Mouse (Mus musculus) heart, embryonic 16.5 days (tissue): ENCODE results near the gene Sept9. TPM values are rescaled to one million over a fixed set of nuclear protein-coding genes. Genes with fewer than 3 reads are reported as not detected.
A peak's percentile ranks its signal among the peaks of the same experiment; 100 is the strongest.

ENCODE experiments used
- ATAC-seq: fragments of 200-750 bp; cut with Nextera tagmentation; replicated peaks from 2 replicates; pipeline ENCODE4 v1.8.0; 2017; ENCODE audit warnings: moderate number of reproducible peaks; ENCODE audit not compliant: insufficient read depth, low FRiP score; ENCODE audit errors: extremely low read depth
- H3K27ac ChIP-seq: fragments of 300-500 bp; sonication (generic); 2 replicates; pipeline ENCODE4 v1.5.1; 2014; ENCODE audit warnings: mild to moderate bottlenecking, low read length, control low read depth, moderate library complexity
- H3K27me3 ChIP-seq: fragments of 300-500 bp; sonication (generic); 2 replicates; pipeline ENCODE4 v1.6.1; 2014; ENCODE audit warnings: low read length, mixed read lengths; ENCODE audit not compliant: control insufficient read depth, insufficient read depth
- H3K36me3 ChIP-seq: fragments of 300-500 bp; sonication (generic); 2 replicates; pipeline ENCODE4 v1.6.1; 2014; ENCODE audit not compliant: control insufficient read depth, insufficient read depth
- H3K4me1 ChIP-seq: fragments of 300-500 bp; sonication (generic); 2 replicates; pipeline ENCODE4 v1.6.1; 2014; ENCODE audit warnings: low read length, mixed read lengths; ENCODE audit not compliant: control insufficient read depth, insufficient read depth
- H3K4me2 ChIP-seq: fragments of 300-500 bp; sonication (generic); 2 replicates; pipeline ENCODE4 v1.6.1; 2014; ENCODE audit warnings: low read depth, mild to moderate bottlenecking, control low read depth, low read length
- H3K4me3 ChIP-seq: fragments of 300-500 bp; sonication (generic); 2 replicates; pipeline ENCODE4 v1.5.1; 2014; ENCODE audit warnings: mild to moderate bottlenecking, control low read depth, low read length
- H3K9ac ChIP-seq: fragments of 300-500 bp; sonication (generic); 2 replicates; pipeline ENCODE4 v1.6.1; 2014; ENCODE audit warnings: low read length, control low read depth
- H3K9me3 ChIP-seq: fragments of 300-500 bp; sonication (generic); replicated peaks from 2 replicates; pipeline ENCODE4 v1.6.1; 2016; ENCODE audit warnings: low read length; ENCODE audit not compliant: control insufficient read depth
- WGBS: fragments of 180-500 bp; shearing (Covaris S2); extraction: QIAGEN DNeasy Blood & Tissue Kit; methylation state at CpG from one replicate; pipeline ENCODE4 v1.1.7; 2014; 5-methylcytosine and 5-hydroxymethylcytosine counted together
- polyA plus RNA-seq: library from polyadenylated mRNA; unstranded; fragments of >200 nt; fragmentation: Nextera tagmentation; extraction: Ambion mirVana; gene quantifications from 2 replicates; pipeline ENCODE4 v1.2.1, GENCODE M21; 2015

The Sept9 gene
- polyA plus RNA-seq, 1 experiment from 2014 or later: 71.0 TPM

- 47% methylated on average over 11 of the region's 11 CpGs for WGBS
- peak overlapping the region; percentile 36; the same call in 1 of the 2 replicates for H3K9ac ChIP-seq
- ATAC-seq: no peak
- H3K27ac ChIP-seq: peak overlapping the region; percentile 64
- H3K36me3 ChIP-seq: no peaks in the 10 kb centered on the region
- H3K4me3 ChIP-seq: no peak overlapping the region
- H3K9me3 ChIP-seq: no peaks in the 10 kb centered on the region
- H3K27me3 ChIP-seq: no peaks in the 10 kb centered on the region
- H3K4me2 ChIP-seq: no peak overlapping the region
- peaks cover 84% of the 10 kb centered on the region for H3K4me1 ChIP-seq
Observed at GRCm38 (mm10) chr11:117315309-117315708, 115.8 kb downstream of the Sept9 start.

DNA sequence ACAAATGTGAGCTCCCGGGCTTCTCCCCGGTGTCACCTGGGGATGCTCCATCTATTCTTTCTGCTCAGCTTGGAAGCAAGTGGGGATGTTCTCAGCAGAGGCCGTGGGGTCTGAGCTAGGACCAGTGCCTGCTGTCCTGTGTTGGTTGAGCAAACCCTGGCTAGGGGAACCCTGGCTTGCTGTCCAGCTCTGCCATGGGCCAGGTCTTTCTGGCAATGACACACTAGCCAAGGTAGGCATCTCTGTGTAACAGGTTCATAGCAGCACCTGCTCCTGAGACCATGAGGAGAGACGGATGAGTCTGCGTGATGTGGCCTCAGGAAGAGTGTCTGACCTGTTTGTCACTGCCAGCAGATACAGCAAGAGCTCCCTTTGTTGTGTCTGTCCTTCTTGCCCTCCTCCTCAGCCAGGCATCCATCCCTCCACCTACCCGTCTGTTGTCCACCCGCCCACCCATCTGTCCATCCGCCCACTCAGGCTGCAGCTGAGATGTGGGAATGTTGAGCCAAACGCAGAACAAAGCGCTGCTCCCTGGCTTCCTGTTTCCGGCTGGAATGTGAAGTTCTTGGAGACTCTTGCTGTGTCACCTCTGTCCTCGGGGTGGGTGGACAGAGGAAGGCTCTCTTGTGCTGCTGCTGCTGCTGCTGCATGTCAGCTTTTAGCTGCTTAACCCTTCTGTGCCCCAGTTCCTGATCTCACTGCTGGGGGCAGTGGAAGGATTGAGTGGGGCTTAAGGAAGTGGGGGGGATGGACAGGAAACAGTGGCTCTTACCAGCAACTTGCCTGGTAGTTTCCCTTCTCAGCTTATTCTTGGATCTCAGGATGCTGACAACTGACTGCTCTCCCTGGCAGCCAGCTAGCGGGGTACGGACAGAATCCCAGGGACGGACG is 117.2 kb downstream of the Sept9 start:
- Histone ChIP-seq H3K27ac (peak overlapping the region; percentile 93), H3K9ac (peak overlapping the region; percentile 72), H3K36me3 (no peaks in the 10 kb centered on the region), H3K4me2 (peak overlapping the region; percentile 66), H3K27me3 (no peaks in the 10 kb centered on the region), H3K9me3 (no peaks in the 10 kb centered on the region), H3K4me1 (peaks cover 78% of the 10 kb centered on the region), H3K4me3 (peak overlapping the region; percentile 30)
- no peak for ATAC-seq
- 33% methylated on average over 16 of the region's 16 CpGs for WGBS

DNA sequence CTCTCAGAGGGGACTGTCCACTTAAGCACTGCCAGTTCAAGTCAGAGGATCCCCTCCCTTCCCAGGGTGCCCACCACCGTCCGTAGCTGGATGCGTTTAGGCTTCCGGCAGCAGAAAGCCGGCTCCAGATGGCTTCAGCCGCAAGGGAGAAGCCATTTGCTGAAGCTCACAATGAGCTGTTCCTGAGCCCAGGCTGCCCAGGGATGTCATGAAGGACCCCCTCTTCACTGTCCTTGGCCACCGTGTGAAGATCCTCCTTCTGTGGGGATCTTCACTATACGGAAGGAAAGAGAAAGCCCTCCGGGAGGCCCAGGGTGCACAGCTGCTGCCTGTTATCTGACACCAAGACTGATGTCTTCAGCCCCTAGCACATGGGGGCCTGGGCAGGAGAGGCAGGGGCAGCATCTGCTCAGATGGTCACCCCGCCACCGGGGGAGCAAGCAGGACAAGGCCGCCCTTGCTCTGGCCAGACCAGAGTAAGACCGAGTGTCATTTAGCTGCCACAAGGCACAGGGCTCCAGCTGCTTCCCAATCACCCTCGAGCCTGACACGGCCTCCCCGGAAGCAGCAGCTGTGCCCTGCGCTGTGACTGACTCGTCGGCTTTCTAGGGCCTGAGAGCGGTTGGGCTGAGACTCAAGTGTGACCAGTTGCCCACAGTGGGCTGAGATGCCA is 118.1 kb downstream of the Sept9 start:
- no peaks in the 10 kb centered on the region for H3K9me3 ChIP-seq
- peaks cover 75% of the 10 kb centered on the region for H3K4me1 ChIP-seq
- no peaks in the 10 kb centered on the region for H3K36me3 ChIP-seq
- ATAC-seq: no peak
- no peaks in the 10 kb centered on the region for H3K27me3 ChIP-seq
- peak overlapping the region; percentile 30 for H3K4me3 ChIP-seq
- WGBS: 22% methylated on average over 20 of the region's 20 CpGs
- peak overlapping the region; percentile 72 for H3K9ac ChIP-seq
- peak overlapping the region; percentile 66 for H3K4me2 ChIP-seq
- peak overlapping the region; percentile 93 for H3K27ac ChIP-seq

- peak overlapping the region; percentile 66; the same call in 1 of the 2 replicates for H3K4me2 ChIP-seq
- ATAC-seq: no peak
Observed at GRCm38 (mm10) chr11:117318202-117318601, 118.7 kb downstream of the Sept9 start.

DNA sequence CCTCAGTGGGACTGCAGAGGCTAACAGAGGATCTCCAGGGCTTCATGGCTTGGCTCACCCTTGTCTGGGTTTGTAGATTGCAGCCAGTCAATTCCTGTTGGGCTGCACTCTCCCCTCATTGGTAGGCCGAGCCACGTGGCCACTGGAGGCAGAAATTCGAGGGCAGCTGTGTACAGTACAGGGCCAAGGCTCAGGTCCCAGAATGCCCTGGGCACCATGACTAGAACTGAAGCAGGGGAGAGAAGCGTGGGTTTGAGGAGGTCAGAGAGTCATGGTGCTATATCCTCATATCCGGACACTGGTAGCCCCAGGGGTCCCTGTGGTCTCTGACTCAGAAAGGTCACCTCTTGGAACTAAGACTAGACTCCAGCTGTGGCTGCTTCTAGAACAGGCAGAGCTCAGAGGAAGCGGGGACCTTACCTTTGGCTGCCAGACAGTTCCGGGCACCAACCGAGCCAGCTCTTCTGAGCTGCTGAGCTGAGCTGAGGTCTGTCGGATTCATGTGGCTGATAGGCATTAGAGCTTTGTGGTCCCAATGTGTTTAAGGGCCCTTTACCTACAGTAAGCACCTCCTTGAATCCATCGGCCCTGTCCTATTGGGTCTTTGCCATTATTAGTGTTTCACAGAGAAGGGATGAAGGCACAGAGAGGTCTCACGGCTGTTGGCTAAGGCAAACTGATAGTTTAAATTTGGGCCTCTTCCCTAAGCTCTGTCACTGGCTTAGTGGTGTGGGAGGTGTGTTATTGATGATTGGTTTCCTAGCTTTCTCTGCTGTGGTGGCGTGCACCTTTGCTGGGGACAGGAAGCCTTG is 119.5 kb downstream of the Sept9 start:
- peak overlapping the region; percentile 29; the same call in 1 of the 2 replicates for H3K4me2 ChIP-seq
- 0 out of 2 replicates have a peak, but pooled peaks have one; percentile 1 for ATAC-seq

More at GRCm38 (mm10) chr11:117318202-117318601, 118.7 kb downstream of the Sept9 start:
- Histone ChIP-seq H3K36me3 (no peaks in the 10 kb centered on the region), H3K4me1 (peaks cover 74% of the 10 kb centered on the region), H3K27me3 (no peaks in the 10 kb centered on the region), H3K9ac (peak overlapping the region; percentile 72), H3K9me3 (no peaks in the 10 kb centered on the region), H3K27ac (peak overlapping the region; percentile 93), H3K4me3 (no peak overlapping the region)
- 48% methylated on average over 3 of the region's 3 CpGs for WGBS

GRCm38 (mm10) chr11:117319543-117320335 is 120.3 kb downstream of the Sept9 start:
- peak overlapping the region; percentile 36 for H3K4me2 ChIP-seq
- H3K27me3 ChIP-seq: no peaks in the 10 kb centered on the region
- peak overlapping the region; percentile 22; the same call in 1 of the 2 replicates for H3K9ac ChIP-seq
- no peaks in the 10 kb centered on the region for H3K36me3 ChIP-seq
- WGBS: 27% methylated on average over 14 of the region's 15 CpGs
- peaks cover 75% of the 10 kb centered on the region for H3K4me1 ChIP-seq
- no peaks in the 10 kb centered on the region for H3K9me3 ChIP-seq
- H3K27ac ChIP-seq: peak overlapping the region; percentile 93
- H3K4me3 ChIP-seq: no peak overlapping the region
- ATAC-seq: peak; percentile 64

More for the DNA sequence above, 119.5 kb downstream of the Sept9 start:
- WGBS: 42% methylated on average over 12 of the region's 12 CpGs
- Histone ChIP-seq H3K4me3 (no peak overlapping the region), H3K9me3 (no peaks in the 10 kb centered on the region), H3K36me3 (no peaks in the 10 kb centered on the region), H3K27ac (peak overlapping the region; percentile 93), H3K27me3 (no peaks in the 10 kb centered on the region), H3K4me1 (peaks cover 75% of the 10 kb centered on the region), H3K9ac (peak overlapping the region; percentile 39; the same call in 1 of the 2 replicates)

GRCm38 (mm10) chr11:117320482-117320881 is 121.0 kb downstream of the Sept9 start:
- no peaks in the 10 kb centered on the region for H3K9me3 ChIP-seq
- peaks cover 70% of the 10 kb centered on the region for H3K4me1 ChIP-seq
- ATAC-seq: no peak
- no peak overlapping the region for H3K9ac ChIP-seq
- no peaks in the 10 kb centered on the region for H3K27me3 ChIP-seq
- peak overlapping the region; percentile 93 for H3K27ac ChIP-seq
- peak overlapping the region; percentile 36 for H3K4me2 ChIP-seq
- H3K4me3 ChIP-seq: no peak overlapping the region
- H3K36me3 ChIP-seq: no peaks in the 10 kb centered on the region
- 79% methylated on average over 3 of the region's 3 CpGs for WGBS
